Mouse (Mus musculus) c-Kit-positive CD71-positive TER-119-positive erythroid progenitor cells, embryonic 14.5 days (primary cell): Measurements from ENCODE around the gene Dph1.

Experiments used
- DNase-seq: peaks from one replicate; pipeline ENCODE4 v3.0.0-alpha.2; 2013; ENCODE audit warnings: low spot score

Dph1 gene

GRCm38 (mm10) chr11:75133951-75134350 is 57.1 kb downstream of the Dph1 start:
- DNase-seq, result no peak

- no peak for DNase-seq
Measured at GRCm38 (mm10) chr11:75133391-75133790, 57.6 kb downstream of the Dph1 start.

GRCm38 (mm10) chr11:75132278-75132677 is 58.8 kb downstream of the Dph1 start:
- DNase-seq, result no peak

- no peak for DNase-seq
Measured at GRCm38 (mm10) chr11:75131300-75131699, 59.7 kb downstream of the Dph1 start.

GRCm38 (mm10) chr11:75129481-75129880 is 61.6 kb downstream of the Dph1 start:
- DNase-seq, result no peak
